Mouse (Mus musculus) intestine, postnatal 0 days (tissue): ENCODE data around the gene Hnrnpk. TPM values are rescaled to one million over a fixed set of nuclear protein-coding genes. Genes with fewer than 3 reads are reported as not detected.
"Not testable (repeated sequence)": the region's sequence is repeated elsewhere in the genome, so short reads cannot be mapped to it uniquely, and the experiment has no call there.

Experiments
- ATAC-seq: fragments of 200-750 bp; cut with Nextera tagmentation; 2 replicates; pipeline ENCODE4 v1.8.0; 2017; ENCODE audit warnings: mild to moderate bottlenecking, moderate TSS enrichment, moderate library complexity
- H3K27ac ChIP-seq: fragments of 300-500 bp; sonication (generic); 2 replicates; pipeline ENCODE4 v1.5.1; 2014; ENCODE audit warnings: mild to moderate bottlenecking, low read depth, low read length, moderate library complexity
- H3K27me3 ChIP-seq: fragments of 300-500 bp; sonication (generic); replicated peaks from 2 replicates; pipeline ENCODE4 v1.6.1; 2014; ENCODE audit warnings: low read length, mixed read lengths; ENCODE audit not compliant: control insufficient read depth, insufficient read depth
- H3K36me3 ChIP-seq: fragments of 300-500 bp; sonication (generic); 2 replicates; pipeline ENCODE4 v1.6.1; 2014; ENCODE audit warnings: mild to moderate bottlenecking, moderate library complexity; ENCODE audit not compliant: control insufficient read depth, insufficient read depth
- H3K4me1 ChIP-seq: fragments of 300-500 bp; sonication (generic); replicated peaks from 2 replicates; pipeline ENCODE4 v1.6.1; 2014; ENCODE audit warnings: antibody characterized with exemption, low read length, mixed read lengths; ENCODE audit not compliant: control insufficient read depth, insufficient read depth
- H3K4me2 ChIP-seq: fragments of 300-500 bp; sonication (generic); replicated peaks from 2 replicates; pipeline ENCODE4 v1.6.1; 2014; ENCODE audit warnings: low read depth, mild to moderate bottlenecking, moderate library complexity
- H3K4me3 ChIP-seq: fragments of 300-500 bp; sonication (generic); 2 replicates; pipeline ENCODE4 v1.5.1; 2014; ENCODE audit warnings: low read depth, low read length
- H3K9ac ChIP-seq: fragments of 300-500 bp; sonication (generic); 2 replicates; pipeline ENCODE4 v1.6.1; 2014; ENCODE audit warnings: mild to moderate bottlenecking, low read depth, low read length
- H3K9me3 ChIP-seq: fragments of 300-500 bp; sonication (generic); 2 replicates; pipeline ENCODE4 v1.6.1; 2016; ENCODE audit warnings: mixed run types; ENCODE audit not compliant: control insufficient read depth
- CTCF ChIP-seq: sonication (generic); IDR thresholded peaks from 2 replicates; pipeline ENCODE4 v1.5.1; 2016; ENCODE audit warnings: low read depth, mild to moderate bottlenecking, control low read depth, antibody characterized with exemption, moderate library complexity
- WGBS: fragments of 180-500 bp; shearing (Covaris S2); extraction: QIAGEN DNeasy Blood & Tissue Kit; methylation state at CpG from one replicate; pipeline ENCODE4 v1.1.7; 2014; 5-methylcytosine and 5-hydroxymethylcytosine counted together
- polyA plus RNA-seq: library from polyadenylated mRNA; unstranded; fragments of >200 nt; fragmentation: Nextera tagmentation; extraction: Ambion mirVana; gene quantifications from 2 replicates; pipeline ENCODE4 v1.2.1, GENCODE M21; 2015

The Hnrnpk gene
- polyA plus RNA-seq = 424 and 449 TPM in 2 replicates

DNA sequence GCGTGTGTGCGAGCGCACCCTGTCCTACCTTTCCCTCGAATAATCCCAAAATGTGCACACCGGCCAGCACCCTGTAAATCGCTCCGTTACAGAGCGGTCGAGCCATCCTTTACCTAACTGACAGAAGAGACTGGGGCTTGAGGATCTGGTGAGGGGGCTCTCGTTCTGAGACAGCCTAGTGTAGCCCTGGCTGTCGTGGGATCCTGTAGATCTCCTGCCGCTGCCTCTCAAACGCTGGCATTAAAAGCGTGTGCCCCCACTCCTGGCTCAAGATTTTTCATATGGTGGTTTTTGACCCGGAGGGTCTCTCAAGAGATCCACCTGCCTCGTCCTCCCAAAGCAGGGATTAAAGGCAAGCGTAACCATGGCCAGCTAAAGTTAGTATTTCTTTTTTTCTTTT is at the start of gene Hnrnpk:
Gene Hnrnpk (minus strand): TSS at position 101 of the 400 bp plus-strand sequence.
- 5% methylated on average over 17 of the region's 17 CpGs for whole genome bisulfite sequencing

DNA sequence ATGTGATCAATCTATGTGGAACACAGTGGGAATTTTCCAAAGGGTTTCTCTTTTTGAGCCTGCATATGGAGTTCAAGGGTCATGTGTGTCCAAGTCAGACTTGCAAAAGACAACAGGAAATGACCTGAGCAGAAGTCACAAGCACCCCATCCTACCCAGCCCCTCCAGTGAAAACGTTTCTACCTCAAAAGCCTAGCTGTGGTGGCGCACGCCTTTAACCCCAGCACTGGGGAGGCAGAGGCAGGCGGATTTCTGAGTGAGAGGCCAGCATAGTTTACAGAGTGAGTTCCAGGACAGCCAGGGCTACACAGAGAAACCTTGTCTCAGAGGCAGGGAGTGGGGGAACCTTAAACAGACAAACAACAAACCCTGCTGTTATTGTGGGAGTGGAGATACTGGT is 49.1 kb upstream of the Hnrnpk start:
- no peak for ATAC-seq
- Histone ChIP-seq H3K4me1 (no peaks in the 10 kb centered on the region), H3K27ac (no peak overlapping the region), H3K36me3 (no peaks in the 10 kb centered on the region), H3K4me3 (no peak overlapping the region), H3K9ac (no peak overlapping the region), H3K27me3 (0 out of 2 replicates have a peak, but pooled peaks cover 3% of the 10 kb centered on the region), H3K9me3 (no peaks in the 10 kb centered on the region), H3K4me2 (0 out of 2 replicates have a peak overlapping the region, but pooled peaks have one; percentile 67)
- WGBS = 61% methylated on average over 4 of the region's 4 CpGs
- TF ChIP-seq CTCF = no peak

More for the DNA sequence above, at the start of gene Hnrnpk:
- H3K36me3 ChIP-seq, H3K4me1 ChIP-seq, H3K9me3 ChIP-seq, H3K27me3 ChIP-seq, ATAC-seq: not testable (repeated sequence)
- peak within 1 kb of the TSS; percentile 75 for H3K4me2 ChIP-seq
- peak within 1 kb of the TSS; percentile 98 for H3K4me3 ChIP-seq
- H3K9ac ChIP-seq = peak within 1 kb of the TSS; percentile 99
- H3K27ac ChIP-seq = peak within 1 kb of the TSS; percentile 99

DNA sequence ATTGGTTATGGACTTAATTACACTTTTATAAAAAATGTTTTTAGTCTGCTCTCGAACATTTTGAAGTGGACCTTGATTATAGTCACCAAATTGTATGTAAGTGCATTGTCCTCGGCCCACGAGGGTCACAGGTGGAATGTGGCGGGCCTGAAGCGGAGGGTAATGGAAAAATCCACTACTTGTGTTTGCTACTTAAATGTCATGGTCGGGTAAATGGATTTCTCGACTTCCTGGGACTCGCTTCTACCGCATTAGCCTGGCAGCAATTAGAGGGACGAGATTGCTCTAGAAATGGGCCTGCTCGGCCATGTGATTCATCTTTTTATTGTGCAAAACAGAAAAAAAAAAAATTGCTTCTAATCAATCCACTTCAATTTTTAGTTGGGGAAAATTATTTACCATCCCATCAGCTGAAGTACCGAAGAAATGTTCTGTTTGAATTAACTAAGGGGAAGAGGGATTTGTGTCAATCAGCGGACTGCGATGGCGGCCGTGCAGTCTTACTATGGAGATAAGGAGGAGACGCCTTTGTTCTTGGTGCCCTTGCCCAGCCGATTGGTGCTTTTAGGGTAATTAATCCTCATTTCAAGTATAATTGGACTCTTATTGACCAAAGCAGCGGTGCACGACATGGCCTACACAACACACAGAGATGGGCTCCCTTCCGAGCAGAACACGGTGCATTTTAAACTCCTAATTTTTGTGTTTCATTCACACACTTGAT is 47.5 kb upstream of the Hnrnpk start:
- 0 out of 2 replicates have a peak, but pooled peaks cover 3% of the 10 kb centered on the region for H3K27me3 ChIP-seq
- no peak overlapping the region for H3K4me2 ChIP-seq
- H3K4me1 ChIP-seq = no peaks in the 10 kb centered on the region
- WGBS = 81% methylated on average over 22 of the region's 22 CpGs
- no peak overlapping the region for H3K9ac ChIP-seq
- H3K4me3 ChIP-seq = no peak overlapping the region
- TF ChIP-seq CTCF = no peak
- no peaks in the 10 kb centered on the region for H3K36me3 ChIP-seq
- no peak overlapping the region for H3K27ac ChIP-seq
- no peaks in the 10 kb centered on the region for H3K9me3 ChIP-seq
- ATAC-seq = no peak

- H3K36me3 ChIP-seq = no peaks in the 10 kb centered on the region
- no peak overlapping the region for H3K4me3 ChIP-seq
- TF ChIP-seq CTCF = no peak
- no peaks in the 10 kb centered on the region for H3K9me3 ChIP-seq
- H3K4me1 ChIP-seq = no peaks in the 10 kb centered on the region
- no peak overlapping the region for H3K27ac ChIP-seq
- WGBS = 75% methylated on average over 2 of the region's 2 CpGs
- H3K27me3 ChIP-seq = no peaks in the 10 kb centered on the region
- H3K4me2 ChIP-seq = no peak overlapping the region
- no peak overlapping the region for H3K9ac ChIP-seq
- ATAC-seq = no peak
Observed at GRCm38 (mm10) chr13:58446541-58446940, 43.4 kb upstream of the Hnrnpk start.

DNA sequence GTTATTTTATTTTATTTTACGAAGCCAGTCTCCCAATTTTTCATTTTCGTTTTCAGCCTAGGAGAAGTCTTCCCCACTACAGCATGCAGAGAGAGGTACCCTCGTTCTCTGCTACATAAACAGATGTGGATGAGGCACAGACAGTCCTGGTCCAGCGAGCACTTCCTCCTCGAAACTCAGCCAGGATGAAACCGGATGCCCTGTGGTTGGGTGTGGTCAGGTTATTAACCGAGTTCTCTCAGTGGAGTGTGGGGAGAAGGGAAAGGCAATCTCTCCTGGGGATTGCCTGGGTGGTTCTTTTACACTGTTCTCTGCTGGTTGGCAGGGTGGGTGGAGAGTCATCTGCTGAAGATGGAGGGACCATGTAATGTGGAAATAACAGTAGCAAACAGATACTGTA is 40.6 kb upstream of the Hnrnpk start:
- WGBS = 25% methylated on average over 7 of the region's 7 CpGs

GRCm38 (mm10) chr13:58443326-58443725 is 40.2 kb upstream of the Hnrnpk start:
- Histone ChIP-seq H3K9me3 (no peaks in the 10 kb centered on the region), H3K27me3 (no peaks in the 10 kb centered on the region), H3K4me2 (no peak overlapping the region), H3K4me1 (no peaks in the 10 kb centered on the region), H3K4me3 (no peak overlapping the region), H3K27ac (no peak overlapping the region), H3K9ac (no peak overlapping the region), H3K36me3 (no peaks in the 10 kb centered on the region)
- 71% methylated on average over 4 of the region's 4 CpGs for WGBS
- no peak for ATAC-seq
- TF ChIP-seq CTCF = no peak

More for the DNA sequence above, 40.6 kb upstream of the Hnrnpk start:
- no peak overlapping the region for H3K4me3 ChIP-seq
- no peak overlapping the region for H3K27ac ChIP-seq
- no peaks in the 10 kb centered on the region for H3K4me1 ChIP-seq
- H3K36me3 ChIP-seq = no peaks in the 10 kb centered on the region
- no peaks in the 10 kb centered on the region for H3K9me3 ChIP-seq
- no peak for ATAC-seq
- TF ChIP-seq CTCF = no peak
- H3K4me2 ChIP-seq = no peak overlapping the region
- no peak overlapping the region for H3K9ac ChIP-seq
- H3K27me3 ChIP-seq = no peaks in the 10 kb centered on the region
